Mouse (Mus musculus) thymus, adult 2 months (tissue): Measurements from ENCODE around the gene Ankdd1b. TPM values are rescaled to one million over a fixed set of nuclear protein-coding genes. Genes with fewer than 3 reads are reported as not detected.

ENCODE experiments used
- DNase-seq: peaks from one replicate; pipeline ENCODE4 v3.0.0; 2021
- H3K27ac ChIP-seq: fragments of 200-500 bp; 2 replicates; pipeline ENCODE4 v1.5.1; 2012; ENCODE audit warnings: low read length, control low read depth; ENCODE audit not compliant: control insufficient read depth, insufficient read depth
- H3K27me3 ChIP-seq: fragments of 200-500 bp; 2 replicates; pipeline ENCODE4 v1.6.1; 2012; ENCODE audit warnings: mild to moderate bottlenecking, low read length, moderate library complexity, mixed read lengths; ENCODE audit not compliant: control insufficient read depth, insufficient read depth
- H3K36me3 ChIP-seq: fragments of 200-500 bp; 2 replicates; pipeline ENCODE4 v1.6.1; 2012; ENCODE audit warnings: mild to moderate bottlenecking, low read length, moderate library complexity; ENCODE audit not compliant: control insufficient read depth, insufficient read depth
- H3K4me1 ChIP-seq: fragments of 200-500 bp; replicated peaks from 2 replicates; pipeline ENCODE4 v1.6.1; 2012; ENCODE audit warnings: low read length; ENCODE audit not compliant: control insufficient read depth, insufficient read depth
- H3K4me3 ChIP-seq: fragments of 200-500 bp; 2 replicates; pipeline ENCODE4 v1.5.1; 2012; ENCODE audit warnings: mild to moderate bottlenecking, low read length, control low read depth, moderate library complexity; ENCODE audit not compliant: control insufficient read depth, insufficient read depth
- CTCF ChIP-seq: fragments of 200-500 bp; IDR thresholded peaks from 2 replicates; pipeline ENCODE4 v1.5.1; 2012; ENCODE audit warnings: mild to moderate bottlenecking, control low read depth, low read length, moderate library complexity, borderline replicate concordance; ENCODE audit not compliant: control insufficient read depth, poor library complexity, insufficient read depth; ENCODE audit errors: extremely low read depth
- POLR2A ChIP-seq: fragments of 200-500 bp; IDR thresholded peaks from 2 replicates; pipeline ENCODE4 v1.6.1; 2012; ENCODE audit warnings: mild to moderate bottlenecking, low read length, control low read depth, moderate library complexity; ENCODE audit not compliant: control insufficient read depth, poor library complexity, insufficient read depth; ENCODE audit errors: extremely low read depth
- WGBS: fragments of 180-500 bp; shearing (Covaris S2); methylation state at CpG from one replicate; pipeline ENCODE4 v1.1.7; 2018; 5-methylcytosine and 5-hydroxymethylcytosine counted together
- polyA plus RNA-seq: library from polyadenylated mRNA; depleted of rRNA; stranded (reverse); fragments of >200 nt; gene quantifications from 2 replicates; pipeline ENCODE4 v1.2.3, GENCODE M21; 2012

Gene Ankdd1b
- polyA plus RNA-seq, 1 experiment = 0.26 TPM

GRCm38 (mm10) chr13:96487968-96488367 is 17.0 kb upstream of the Ankdd1b start:
- Histone ChIP-seq H3K36me3 (peaks cover 14% of the 10 kb centered on the region), H3K4me1 (no peaks in the 10 kb centered on the region), H3K27me3 (no peaks in the 10 kb centered on the region), H3K4me3 (no peak overlapping the region), H3K27ac (no peak overlapping the region)
- DNase-seq = no peak
- TF ChIP-seq POLR2A (no peak), CTCF (no peak)
- WGBS = 96% methylated on average over 6 of the region's 6 CpGs

GRCm38 (mm10) chr13:96487230-96487629 is 16.2 kb upstream of the Ankdd1b start:
- no peak for TF ChIP-seq POLR2A
- no peak for TF ChIP-seq CTCF

GRCm38 (mm10) chr13:96478991-96479390 is 8.0 kb upstream of the Ankdd1b start:
- no peak for DNase-seq
- no peak overlapping the region for H3K4me3 ChIP-seq
- 90% methylated on average over 1 of the region's 1 CpGs for WGBS
- no peaks in the 10 kb centered on the region; the same call in 1 of the 2 replicates for H3K36me3 ChIP-seq
- TF ChIP-seq CTCF = no peak
- TF ChIP-seq POLR2A = no peak
- H3K4me1 ChIP-seq = no peaks in the 10 kb centered on the region
- no peak overlapping the region for H3K27ac ChIP-seq
- no peaks in the 10 kb centered on the region for H3K27me3 ChIP-seq

More at GRCm38 (mm10) chr13:96487230-96487629, 16.2 kb upstream of the Ankdd1b start:
- no peak overlapping the region for H3K4me3 ChIP-seq
- no peak overlapping the region for H3K27ac ChIP-seq
- no peaks in the 10 kb centered on the region for H3K27me3 ChIP-seq
- no peak for DNase-seq
- peaks cover 14% of the 10 kb centered on the region for H3K36me3 ChIP-seq
- 47% methylated on average over 6 of the region's 6 CpGs for WGBS
- no peaks in the 10 kb centered on the region for H3K4me1 ChIP-seq

DNA sequence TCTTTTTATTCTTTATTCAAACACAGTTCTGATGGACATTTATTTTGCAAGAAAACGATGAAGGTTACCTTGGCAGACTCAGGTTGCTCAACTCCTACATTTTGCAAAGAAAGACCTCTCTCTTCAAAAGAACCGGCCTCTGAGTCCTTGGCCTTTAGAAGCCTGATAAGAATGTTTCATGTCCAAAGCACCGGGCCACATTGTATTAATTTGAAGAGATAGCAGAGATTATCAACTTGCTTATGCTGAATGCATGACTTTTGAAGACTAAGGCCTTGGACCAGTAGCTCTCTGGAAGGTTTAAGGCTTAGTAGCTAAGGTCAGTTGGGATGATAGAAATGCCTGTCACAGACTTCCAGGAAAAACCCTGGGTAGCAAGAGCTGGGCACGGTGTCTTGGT is 6.2 kb upstream of the Ankdd1b start:
- Histone ChIP-seq H3K27ac (no peak overlapping the region), H3K36me3 (no peaks in the 10 kb centered on the region; the same call in 1 of the 2 replicates), H3K4me1 (no peaks in the 10 kb centered on the region), H3K4me3 (no peak overlapping the region), H3K27me3 (no peaks in the 10 kb centered on the region)
- no peak for DNase-seq
- TF ChIP-seq CTCF (no peak), POLR2A (no peak)
- 97% methylated on average over 4 of the region's 4 CpGs for WGBS

DNA sequence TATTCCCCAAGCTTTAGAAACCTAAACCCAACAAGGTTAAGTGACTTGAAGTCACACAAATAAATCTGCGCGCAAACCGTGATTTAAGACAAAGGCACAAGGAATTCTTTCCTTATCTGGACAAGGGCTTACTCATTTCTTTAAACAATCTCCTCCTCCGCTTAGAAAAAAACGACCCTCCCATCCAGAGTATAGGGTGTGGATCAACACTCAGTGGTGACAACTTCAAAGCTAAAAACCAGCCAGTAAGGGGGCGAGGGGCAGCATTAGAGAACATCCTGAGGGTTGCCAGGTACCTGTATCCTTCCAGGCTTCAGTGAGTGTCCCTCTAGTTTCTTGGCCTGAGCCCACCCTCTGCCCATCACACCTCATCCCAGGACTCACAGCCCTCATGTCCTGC is 442 bp downstream of the Ankdd1b start:
- H3K4me1 ChIP-seq = no peaks in the 10 kb centered on the region
- WGBS = 89% methylated on average over 6 of the region's 6 CpGs
- H3K4me3 ChIP-seq = no peak overlapping the region
- DNase-seq = no peak
- H3K27me3 ChIP-seq = no peaks in the 10 kb centered on the region
- H3K36me3 ChIP-seq = no peaks in the 10 kb centered on the region
- no peak overlapping the region for H3K27ac ChIP-seq
- TF ChIP-seq CTCF (no peak), POLR2A (no peak)

DNA sequence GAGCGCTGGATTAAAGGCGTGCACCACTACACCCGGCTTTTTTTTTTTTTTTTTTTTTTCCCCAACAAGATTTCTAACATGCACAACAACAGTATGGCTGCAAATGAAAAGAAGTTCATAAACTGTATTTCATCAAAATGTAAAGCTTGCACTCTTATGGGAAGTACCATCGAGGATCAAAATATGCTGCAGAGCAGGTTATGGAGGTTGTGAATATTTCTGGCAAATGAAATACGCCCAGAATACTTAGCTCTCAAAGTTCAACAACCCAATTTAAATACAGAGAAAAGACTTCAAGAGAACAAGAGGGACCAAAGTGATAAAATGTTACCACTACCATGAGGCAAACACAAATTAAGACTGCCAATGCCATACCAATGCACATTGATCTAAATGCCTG is 2.3 kb downstream of the Ankdd1b start:
- H3K27me3 ChIP-seq = no peaks in the 10 kb centered on the region
- no peak overlapping the region for H3K27ac ChIP-seq
- 93% methylated on average over 5 of the region's 5 CpGs for WGBS
- H3K4me3 ChIP-seq = no peak overlapping the region
- TF ChIP-seq POLR2A = no peak
- no peak for TF ChIP-seq CTCF
- H3K4me1 ChIP-seq = no peaks in the 10 kb centered on the region
- DNase-seq = no peak
- no peaks in the 10 kb centered on the region for H3K36me3 ChIP-seq

GRCm38 (mm10) chr13:96465315-96465714 is 5.7 kb downstream of the Ankdd1b start:
- Histone ChIP-seq H3K4me3 (no peak overlapping the region), H3K4me1 (no peaks in the 10 kb centered on the region), H3K27ac (no peak overlapping the region), H3K27me3 (no peaks in the 10 kb centered on the region), H3K36me3 (no peaks in the 10 kb centered on the region)
- WGBS = 91% methylated on average over 5 of the region's 5 CpGs
- no peak for DNase-seq
- TF ChIP-seq POLR2A = no peak
- TF ChIP-seq CTCF = no peak
